Mouse (Mus musculus): ENCODE measurements around the gene Dpp10. TPM values are rescaled to one million over a fixed set of nuclear protein-coding genes. Genes with fewer than 3 reads are reported as not detected.

Dpp10 gene
- 0.03 TPM in 2 replicates for polyA plus RNA-seq (2012; rRNA removed)

DNA sequence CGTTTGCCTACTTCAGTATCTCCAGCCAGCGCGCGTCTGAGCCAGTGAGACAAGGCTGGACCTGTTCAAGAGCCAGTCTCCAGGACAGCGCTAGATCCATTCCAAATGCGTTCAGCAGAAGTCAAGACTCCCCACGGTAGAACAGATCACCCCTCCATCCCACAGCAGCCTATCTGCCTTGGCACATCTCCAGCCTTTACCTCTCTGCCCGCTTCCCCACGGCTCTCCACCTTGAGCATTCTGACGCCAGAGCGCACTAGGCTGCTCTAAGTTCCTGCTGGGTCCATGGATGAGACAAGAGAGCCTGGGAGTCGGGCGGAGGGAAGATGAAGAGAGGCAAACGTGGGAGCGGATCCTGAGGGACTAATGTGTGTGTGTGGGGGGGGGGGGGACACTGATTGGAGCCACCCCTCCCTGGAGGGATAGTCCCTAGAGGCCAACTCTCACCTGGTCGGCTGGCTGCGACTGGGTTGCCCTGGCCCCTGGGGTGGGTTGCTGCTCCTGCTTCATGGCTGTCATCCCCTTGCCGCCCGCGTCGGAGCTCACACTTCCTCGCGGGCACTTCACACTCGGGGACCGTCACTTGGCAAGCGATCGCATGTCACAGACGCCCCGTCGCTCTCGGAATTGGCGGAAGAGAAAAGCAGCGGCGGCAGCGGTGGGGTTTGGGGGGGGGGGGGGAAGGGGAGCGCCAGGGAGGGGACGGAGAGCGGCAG is at the start of gene Dpp10:
Gene Dpp10 (minus strand): TSS at position 635 of the 716 bp plus-strand sequence.
- Histone ChIP-seq H3K36me3 (ENCODE audit: control insufficient read depth, insufficient read depth, low read length) (no peaks in the 10 kb centered on the region), H3K4me1 (ENCODE audit: control insufficient read depth, insufficient read depth, low read length) (no peaks in the 10 kb centered on the region), H3K27ac (ENCODE audit: insufficient read depth, low read depth, low read length) (no peak within 1 kb of the TSS), H3K27me3 (replicated peaks; ENCODE audit: control insufficient read depth, insufficient read depth, low read length) (peaks cover 2% of the 10 kb centered on the region; the same call in 1 of the 2 replicates), H3K4me3 (ENCODE audit: insufficient read depth, low read depth, low read length) (peak within 1 kb of the TSS; percentile 31; the same call in 1 of the 2 replicates)
- TF ChIP-seq POLR2A (IDR thresholded peaks at IDR 0.05; ENCODE audit: low read depth, low read length) (no peak), CTCF (conservative IDR thresholded peaks at IDR 0.05; ENCODE audit: insufficient read depth, insufficient read length, low read depth, low read length) (no peak)
- DNase-seq, result no peak
- 2% methylated on average over 35 of the region's 38 CpGs for WGBS

DNA sequence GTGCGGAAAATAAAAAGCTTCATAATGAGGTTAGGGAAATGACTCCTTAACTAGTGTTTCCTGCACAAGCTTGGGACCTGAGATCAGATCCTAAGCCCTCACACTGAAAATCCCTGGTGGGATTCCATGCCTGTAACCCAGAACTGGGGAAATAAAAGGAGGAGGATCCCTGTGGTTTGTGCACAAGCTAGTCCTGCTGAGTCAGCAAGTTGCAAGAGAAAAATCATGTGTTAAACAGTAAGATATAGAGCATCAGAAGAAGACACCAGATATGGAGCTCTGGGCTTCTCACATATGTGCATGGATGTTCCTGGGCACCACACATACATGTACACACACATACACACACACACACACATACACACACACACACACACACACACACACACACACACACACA is 3.2 kb upstream of the Dpp10 start:
- H3K4me3 ChIP-seq (ENCODE audit: insufficient read depth, low read depth, low read length), result no peak overlapping the region
- H3K27ac ChIP-seq (ENCODE audit: insufficient read depth, low read depth, low read length), result no peak overlapping the region
- 93% methylated on average over 1 of the region's 1 CpGs for WGBS
- H3K36me3 ChIP-seq (ENCODE audit: control insufficient read depth, insufficient read depth, low read length), result no peaks in the 10 kb centered on the region
- TF ChIP-seq CTCF (conservative IDR thresholded peaks at IDR 0.05; ENCODE audit: insufficient read depth, insufficient read length, low read depth, low read length) (no peak), POLR2A (IDR thresholded peaks at IDR 0.05; ENCODE audit: low read depth, low read length) (no peak)
- no peak for DNase-seq
- H3K27me3 ChIP-seq (replicated peaks; ENCODE audit: control insufficient read depth, insufficient read depth, low read length), result peaks cover 2% of the 10 kb centered on the region; the same call in 1 of the 2 replicates
- H3K4me1 ChIP-seq (ENCODE audit: control insufficient read depth, insufficient read depth, low read length), result no peaks in the 10 kb centered on the region

DNA sequence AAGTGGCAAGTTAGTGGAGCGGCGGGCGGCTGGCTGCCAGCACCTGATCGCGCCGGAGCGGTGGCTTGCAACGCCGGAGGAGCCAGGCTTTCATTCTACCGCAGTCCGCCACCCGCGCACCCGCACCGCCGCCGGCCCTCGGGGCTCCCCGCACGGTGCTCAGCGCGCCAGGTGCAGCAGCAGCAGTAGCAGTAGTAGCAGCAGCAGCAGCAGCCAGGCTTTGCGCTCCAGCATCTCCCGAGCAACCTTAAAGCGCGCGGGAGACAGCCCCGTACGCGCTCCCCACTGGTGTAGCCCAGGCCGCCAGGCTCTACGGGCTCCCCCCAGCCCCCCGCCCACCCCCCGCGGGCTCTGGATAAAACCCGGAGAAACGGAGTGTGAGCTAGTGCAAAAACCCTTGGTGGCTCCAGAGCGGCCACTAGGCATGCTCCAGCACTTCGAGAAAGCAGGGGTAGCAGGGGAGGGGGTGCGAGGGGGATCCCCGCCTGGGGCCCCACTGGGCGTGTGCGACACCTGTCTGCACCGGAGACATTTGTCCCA is 472 bp upstream of the Dpp10 start:
- Histone ChIP-seq H3K36me3 (ENCODE audit: control insufficient read depth, insufficient read depth, low read length) (no peaks in the 10 kb centered on the region), H3K27me3 (replicated peaks; ENCODE audit: control insufficient read depth, insufficient read depth, low read length) (peaks cover 2% of the 10 kb centered on the region; the same call in 1 of the 2 replicates), H3K27ac (ENCODE audit: insufficient read depth, low read depth, low read length) (no peak overlapping the region), H3K4me3 (ENCODE audit: insufficient read depth, low read depth, low read length) (peak overlapping the region; percentile 31; the same call in 1 of the 2 replicates), H3K4me1 (ENCODE audit: control insufficient read depth, insufficient read depth, low read length) (no peaks in the 10 kb centered on the region)
- TF ChIP-seq POLR2A (IDR thresholded peaks at IDR 0.05; ENCODE audit: low read depth, low read length), result no peak
- no peak for TF ChIP-seq CTCF (conservative IDR thresholded peaks at IDR 0.05; ENCODE audit: insufficient read depth, insufficient read length, low read depth, low read length)
- no peak for DNase-seq
- under 1% methylated on average over 44 of the region's 44 CpGs for WGBS

DNA sequence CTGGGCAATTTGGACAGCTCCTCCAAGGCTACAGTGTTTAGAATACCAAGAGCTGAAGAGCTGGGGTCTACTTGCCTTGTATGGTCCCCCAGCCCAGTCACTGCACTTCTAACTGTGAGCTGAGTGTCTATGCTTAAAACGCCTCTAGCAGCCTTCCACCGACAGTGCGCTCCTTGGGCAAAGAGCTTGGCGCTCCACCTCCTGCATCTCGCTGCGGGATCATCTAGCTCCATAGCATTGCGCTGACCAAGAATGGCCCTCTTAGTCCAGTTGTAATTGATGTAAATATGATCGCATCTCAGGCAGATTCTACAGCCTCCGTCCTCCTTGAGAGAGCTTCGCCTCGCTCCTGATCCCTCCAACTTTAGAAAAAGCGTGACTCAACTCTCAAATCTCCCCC is 1.2 kb downstream of the Dpp10 start:
- Histone ChIP-seq H3K4me3 (ENCODE audit: insufficient read depth, low read depth, low read length) (no peak overlapping the region), H3K27me3 (replicated peaks; ENCODE audit: control insufficient read depth, insufficient read depth, low read length) (peaks cover 2% of the 10 kb centered on the region; the same call in 1 of the 2 replicates), H3K4me1 (ENCODE audit: control insufficient read depth, insufficient read depth, low read length) (no peaks in the 10 kb centered on the region), H3K36me3 (ENCODE audit: control insufficient read depth, insufficient read depth, low read length) (no peaks in the 10 kb centered on the region), H3K27ac (ENCODE audit: insufficient read depth, low read depth, low read length) (no peak overlapping the region)
- WGBS, result 16% methylated on average over 12 of the region's 12 CpGs
- DNase-seq, result no peak
- TF ChIP-seq CTCF (conservative IDR thresholded peaks at IDR 0.05; ENCODE audit: insufficient read depth, insufficient read length, low read depth, low read length) (no peak), POLR2A (IDR thresholded peaks at IDR 0.05; ENCODE audit: low read depth, low read length) (no peak)

DNA sequence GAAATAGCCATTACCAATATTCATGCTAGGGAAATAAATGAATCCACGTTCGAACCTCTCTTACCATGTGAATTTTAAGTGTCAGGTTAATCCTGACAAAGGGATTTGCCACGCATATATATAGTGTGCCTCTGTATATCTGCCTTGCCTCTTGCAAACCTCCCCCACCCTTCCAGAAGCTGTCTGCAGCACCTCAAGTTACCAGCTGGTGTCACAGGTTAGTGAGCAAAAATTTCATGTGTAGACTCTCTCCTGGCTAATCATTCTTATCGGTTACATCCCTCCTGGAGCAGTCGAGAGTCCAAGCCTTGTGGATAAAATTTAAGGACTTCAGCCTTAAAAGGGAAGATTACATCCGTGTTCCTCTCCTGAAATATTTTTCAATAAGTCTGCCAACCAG is 1.9 kb downstream of the Dpp10 start:
- WGBS, result 46% methylated on average over 6 of the region's 6 CpGs
- H3K4me1 ChIP-seq (ENCODE audit: control insufficient read depth, insufficient read depth, low read length), result no peaks in the 10 kb centered on the region
- H3K27me3 ChIP-seq (replicated peaks; ENCODE audit: control insufficient read depth, insufficient read depth, low read length), result peaks cover 2% of the 10 kb centered on the region; the same call in 1 of the 2 replicates
- TF ChIP-seq POLR2A (IDR thresholded peaks at IDR 0.05; ENCODE audit: low read depth, low read length), result no peak
- no peak for TF ChIP-seq CTCF (conservative IDR thresholded peaks at IDR 0.05; ENCODE audit: insufficient read depth, insufficient read length, low read depth, low read length)
- no peak overlapping the region for H3K4me3 ChIP-seq (ENCODE audit: insufficient read depth, low read depth, low read length)
- H3K36me3 ChIP-seq (ENCODE audit: control insufficient read depth, insufficient read depth, low read length), result no peaks in the 10 kb centered on the region
- no peak for DNase-seq
- H3K27ac ChIP-seq (ENCODE audit: insufficient read depth, low read depth, low read length), result no peak overlapping the region

DNA sequence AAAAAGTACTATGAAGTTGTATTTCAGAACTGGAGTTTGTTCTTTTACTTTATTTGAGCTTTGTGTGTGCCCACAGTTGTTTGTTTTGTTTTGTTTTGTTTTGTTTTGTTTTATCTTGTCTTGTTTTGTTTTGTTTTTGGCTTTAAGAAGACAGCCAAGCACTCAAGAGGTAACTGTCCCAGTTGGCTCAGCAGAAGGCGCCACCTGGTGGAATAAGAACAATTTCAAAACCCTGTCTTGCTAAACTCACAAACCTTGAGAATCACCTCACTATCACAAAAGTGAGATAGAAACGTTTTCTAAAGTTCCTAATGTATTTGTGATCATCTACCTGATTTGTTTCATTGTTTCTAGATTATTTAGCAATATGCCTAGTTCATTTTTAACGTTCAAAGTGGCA is 3.8 kb downstream of the Dpp10 start:
- WGBS, result 3% methylated on average over 3 of the region's 3 CpGs
- H3K36me3 ChIP-seq (ENCODE audit: control insufficient read depth, insufficient read depth, low read length), result no peaks in the 10 kb centered on the region
- peak; percentile 29 for DNase-seq
- H3K4me3 ChIP-seq (ENCODE audit: insufficient read depth, low read depth, low read length), result no peak overlapping the region
- H3K4me1 ChIP-seq (ENCODE audit: control insufficient read depth, insufficient read depth, low read length), result no peaks in the 10 kb centered on the region
- no peak overlapping the region for H3K27ac ChIP-seq (ENCODE audit: insufficient read depth, low read depth, low read length)
- peaks cover 2% of the 10 kb centered on the region; the same call in 1 of the 2 replicates for H3K27me3 ChIP-seq (replicated peaks; ENCODE audit: control insufficient read depth, insufficient read depth, low read length)
- peak; percentile 50 for TF ChIP-seq CTCF (conservative IDR thresholded peaks at IDR 0.05; ENCODE audit: insufficient read depth, insufficient read length, low read depth, low read length)
- no peak for TF ChIP-seq POLR2A (IDR thresholded peaks at IDR 0.05; ENCODE audit: low read depth, low read length)

DNA sequence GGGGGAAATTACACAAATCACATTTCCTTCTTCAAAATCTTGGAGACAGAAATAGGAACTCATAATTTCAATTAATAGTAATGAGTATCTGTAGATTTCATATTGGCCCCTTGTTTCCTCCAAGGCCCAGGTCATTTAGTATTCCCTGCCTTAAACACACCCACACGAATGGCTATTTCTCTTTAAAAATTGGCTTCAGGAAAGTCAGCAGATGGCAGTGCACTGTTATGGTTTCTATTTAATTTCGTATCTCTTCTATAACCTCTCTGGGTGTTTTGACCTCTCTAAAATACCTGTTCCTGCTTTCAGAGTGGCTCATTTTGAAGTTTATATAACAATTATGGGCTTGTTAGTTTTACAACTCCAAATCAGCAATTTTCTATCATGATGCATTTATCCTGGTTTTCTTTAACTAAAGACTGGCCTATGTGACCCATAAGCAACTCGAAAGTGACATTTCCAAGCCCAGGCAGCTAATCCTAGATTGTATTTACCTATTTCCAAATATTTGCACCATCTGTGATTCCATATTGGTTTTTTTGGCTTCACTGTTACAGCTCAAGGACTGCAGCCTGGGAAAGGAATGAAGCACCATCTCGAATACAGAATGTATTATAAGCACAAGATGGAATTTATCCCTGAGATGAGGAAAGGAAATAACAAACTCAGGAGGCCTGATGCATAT is 9.9 kb downstream of the Dpp10 start:
- H3K36me3 ChIP-seq (ENCODE audit: control insufficient read depth, insufficient read depth, low read length), result no peaks in the 10 kb centered on the region
- no peak overlapping the region for H3K4me3 ChIP-seq (ENCODE audit: insufficient read depth, low read depth, low read length)
- H3K27me3 ChIP-seq (replicated peaks; ENCODE audit: control insufficient read depth, insufficient read depth, low read length), result no peaks in the 10 kb centered on the region
- DNase-seq, result no peak
- no peaks in the 10 kb centered on the region for H3K4me1 ChIP-seq (ENCODE audit: control insufficient read depth, insufficient read depth, low read length)
- TF ChIP-seq POLR2A (IDR thresholded peaks at IDR 0.05; ENCODE audit: low read depth, low read length) (no peak), CTCF (conservative IDR thresholded peaks at IDR 0.05; ENCODE audit: insufficient read depth, insufficient read length, low read depth, low read length) (no peak)
- H3K27ac ChIP-seq (ENCODE audit: insufficient read depth, low read depth, low read length), result no peak overlapping the region
- WGBS, result 69% methylated on average over 4 of the region's 4 CpGs

All from kidney, adult 2 months (tissue).